Mouse (Mus musculus): ENCODE data around the gene Txndc12.
A peak's percentile ranks its signal among the peaks of the same experiment; 100 is the strongest.

Gene Txndc12

GRCm38 (mm10) chr4:108834115-108834970, at the start of gene Txndc12:
Gene Txndc12 (plus strand): TSS chr4:108834601.
- DNase-seq = peak; percentile 95

- no peak for DNase-seq
Measured at GRCm38 (mm10) chr4:108789258-108789936, 45.0 kb upstream of the Txndc12 start.

- no peak for DNase-seq
Measured at GRCm38 (mm10) chr4:108790507-108790906, 43.9 kb upstream of the Txndc12 start.

- no peak for DNase-seq
Measured at GRCm38 (mm10) chr4:108793941-108794340, 40.5 kb upstream of the Txndc12 start.

GRCm38 (mm10) chr4:108796701-108797100, 37.7 kb upstream of the Txndc12 start:
- DNase-seq = peak; percentile 28

GRCm38 (mm10) chr4:108798083-108798830, 36.1 kb upstream of the Txndc12 start:
- peak; percentile 88 for DNase-seq

GRCm38 (mm10) chr4:108803535-108803934, 30.9 kb upstream of the Txndc12 start:
- no peak for DNase-seq

- DNase-seq = no peak
Measured at GRCm38 (mm10) chr4:108811142-108811541, 23.3 kb upstream of the Txndc12 start.

- DNase-seq = no peak
Measured at GRCm38 (mm10) chr4:108811550-108811949, 22.9 kb upstream of the Txndc12 start.

GRCm38 (mm10) chr4:108825677-108826076, 8.7 kb upstream of the Txndc12 start:
- no peak for DNase-seq

- DNase-seq = no peak
Measured at GRCm38 (mm10) chr4:108826096-108826495, 8.3 kb upstream of the Txndc12 start.

GRCm38 (mm10) chr4:108826643-108827042, 7.8 kb upstream of the Txndc12 start:
- DNase-seq = no peak

GRCm38 (mm10) chr4:108830698-108831097, 3.7 kb upstream of the Txndc12 start:
- no peak for DNase-seq

- peak; percentile 94 for DNase-seq
Measured at GRCm38 (mm10) chr4:108832916-108833827, 1.2 kb upstream of the Txndc12 start, which contains the start of gene Btf3l4. Gene Btf3l4 (minus strand): TSS chr4:108833614.

GRCm38 (mm10) chr4:108833828-108834114, 630 bp upstream of the Txndc12 start:
- no peak for DNase-seq

GRCm38 (mm10) chr4:108834971-108835311, 540 bp downstream of the Txndc12 start:
- peak; percentile 9 for DNase-seq

GRCm38 (mm10) chr4:108835496-108835895, 1.1 kb downstream of the Txndc12 start:
- no peak for DNase-seq

- DNase-seq = peak; percentile 34
Measured at GRCm38 (mm10) chr4:108838031-108838430, 3.6 kb downstream of the Txndc12 start.

- no peak for DNase-seq
Measured at GRCm38 (mm10) chr4:108841920-108842578, 7.6 kb downstream of the Txndc12 start.

GRCm38 (mm10) chr4:108843336-108843735, 8.9 kb downstream of the Txndc12 start:
- no peak for DNase-seq

- no peak for DNase-seq
Measured at GRCm38 (mm10) chr4:108845824-108846569, 11.6 kb downstream of the Txndc12 start.

All from lung, postnatal 10 days (tissue).